Mouse (Mus musculus) induced T-regulatory cell, adult 2 months (primary cell): ENCODE results near the gene Per2.
A peak's percentile ranks its signal among the peaks of the same experiment; 100 is the strongest.

Experiments
- DNase-seq: peaks from one replicate; pipeline ENCODE4 v3.0.0-alpha.2; 2012; ENCODE audit warnings: low read depth

Gene Per2

GRCm38 (mm10) chr1:91458223-91458861, 782 bp downstream of the Per2 start:
- peak; percentile 53 for DNase-seq

GRCm38 (mm10) chr1:91457698-91458097, 1.4 kb downstream of the Per2 start:
- DNase-seq, result peak; percentile 22

GRCm38 (mm10) chr1:91457116-91457515, 2.0 kb downstream of the Per2 start:
- no peak for DNase-seq

GRCm38 (mm10) chr1:91456301-91456801, 2.8 kb downstream of the Per2 start:
- DNase-seq, result peak; percentile 43

GRCm38 (mm10) chr1:91455661-91456161, 3.4 kb downstream of the Per2 start:
- DNase-seq, result no peak

GRCm38 (mm10) chr1:91454927-91455326, 4.2 kb downstream of the Per2 start:
- DNase-seq, result no peak

GRCm38 (mm10) chr1:91454366-91454765, 4.8 kb downstream of the Per2 start:
- no peak for DNase-seq

- DNase-seq, result no peak
These were observed 5.2 kb downstream of the Per2 start for GRCm38 (mm10) chr1:91453932-91454331.

GRCm38 (mm10) chr1:91451547-91452084, 7.5 kb downstream of the Per2 start:
- no peak for DNase-seq

- DNase-seq, result no peak
These were observed 8.3 kb downstream of the Per2 start for GRCm38 (mm10) chr1:91450851-91451250.

GRCm38 (mm10) chr1:91448688-91449087, 10.4 kb downstream of the Per2 start:
- no peak for DNase-seq

GRCm38 (mm10) chr1:91446511-91446910, 12.6 kb downstream of the Per2 start:
- DNase-seq, result no peak

- no peak for DNase-seq
These were observed 13.1 kb downstream of the Per2 start for GRCm38 (mm10) chr1:91446060-91446459.

GRCm38 (mm10) chr1:91444841-91445830, 14.0 kb downstream of the Per2 start:
- no peak for DNase-seq

- no peak for DNase-seq
These were observed 16.7 kb downstream of the Per2 start for GRCm38 (mm10) chr1:91442350-91442990.

- no peak for DNase-seq
These were observed 17.3 kb downstream of the Per2 start for GRCm38 (mm10) chr1:91441855-91442254.

GRCm38 (mm10) chr1:91439776-91440175, 19.3 kb downstream of the Per2 start:
- no peak for DNase-seq

GRCm38 (mm10) chr1:91437573-91437972, 21.6 kb downstream of the Per2 start:
- no peak for DNase-seq

- DNase-seq, result no peak
These were observed 22.1 kb downstream of the Per2 start for GRCm38 (mm10) chr1:91437083-91437400.

GRCm38 (mm10) chr1:91436380-91437082, 22.6 kb downstream of the Per2 start:
- DNase-seq, result no peak

- DNase-seq, result no peak
These were observed 23.5 kb downstream of the Per2 start for GRCm38 (mm10) chr1:91435606-91436130.
